7 mouse cellular contexts compared by ENCODE assay signal in the genomic region with DNA sequence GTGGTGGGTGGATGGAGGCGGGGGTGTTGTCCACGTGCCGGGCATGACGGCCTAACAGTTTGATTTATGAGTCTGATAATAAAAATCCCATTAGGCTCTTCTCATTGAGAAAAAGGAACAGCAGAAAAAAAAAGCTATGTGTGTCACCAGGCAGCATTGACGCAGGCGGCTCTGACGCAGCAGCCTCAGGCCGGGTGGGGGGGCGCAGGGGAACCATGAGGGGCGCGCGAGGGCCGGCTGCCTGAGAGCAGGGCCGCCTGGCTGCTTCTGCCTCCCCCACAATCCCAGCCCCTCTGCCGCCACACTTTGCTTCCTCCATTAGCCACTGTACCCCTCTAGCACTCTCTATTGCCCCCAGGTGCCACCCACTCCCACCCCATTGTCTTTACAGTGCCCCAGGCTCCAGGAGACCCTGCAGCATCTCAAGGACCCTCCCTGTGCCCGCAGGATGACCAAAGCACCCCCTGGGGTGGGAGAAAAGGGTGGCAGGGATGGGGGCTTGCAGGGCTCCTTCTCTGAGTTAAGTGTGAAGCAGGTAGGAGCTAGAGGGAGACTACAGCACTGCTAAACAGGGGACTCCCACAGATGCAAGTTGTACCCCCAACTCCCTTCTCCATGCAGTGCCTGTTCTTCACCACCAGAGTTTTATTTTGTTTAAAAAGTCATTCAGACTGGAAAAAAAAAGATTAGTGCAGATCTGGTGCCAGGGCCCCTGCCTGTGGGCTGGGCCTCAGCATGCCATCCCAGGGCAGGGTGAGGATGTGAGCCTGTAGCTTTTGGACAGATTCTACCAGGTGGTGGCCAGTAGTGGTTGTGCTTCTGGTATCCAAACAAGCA. TPM values are rescaled to one million over a fixed set of nuclear protein-coding genes. Genes with fewer than 3 reads are reported as not detected.
DNase-seq lines count a peak whose midpoint lies in the region; ATAC-seq lines count a peak whose summit lies in the region.

No protein-coding gene starts in this region.

- peaks cover 22% of the 10 kb centered on the region for H3K4me1 ChIP-seq in intestine, embryonic 15.5 days (replicated peaks)

- ATAC-seq in intestine, embryonic 15.5 days, result peak; percentile 86

- no peaks in the 10 kb centered on the region for H3K9me3 ChIP-seq in intestine, embryonic 15.5 days

- peak overlapping the region; percentile 21; the same call in 1 of the 2 replicates for H3K9ac ChIP-seq in intestine, embryonic 15.5 days

- H3K36me3 ChIP-seq in intestine, embryonic 15.5 days, result no peaks in the 10 kb centered on the region

- no peak overlapping the region for H3K27ac ChIP-seq in intestine, embryonic 15.5 days

- 1% methylated on average over 16 of the region's 16 CpGs for WGBS in intestine, embryonic 15.5 days

- intact Hi-C loops in left cerebral cortex, postnatal 36 days (cut with DNase I), result loop anchor here (1.0 to 2.0 kb wide), 2 partner anchors 16 to 22 kb away; no protein-coding TSS in a partner anchor

- peak overlapping the region; percentile 23 for H3K4me2 ChIP-seq in intestine, embryonic 15.5 days (replicated peaks)

- H3K27me3 ChIP-seq in intestine, embryonic 15.5 days (replicated peaks), result peaks cover 15% of the 10 kb centered on the region; the same call in 1 of the 2 replicates

- no peak overlapping the region for H3K4me3 ChIP-seq in intestine, embryonic 15.5 days (replicated peaks)

- peak; percentile 93 for DNase-seq in brain, adult 2 months (ENCODE audit: low read depth, low spot score)
- DNase-seq in embryo, embryonic 9.5 days (ENCODE audit: extremely low spot score), result peak; percentile 86
- peak; percentile 98 for DNase-seq in heart, adult 11 months
- peak; percentile 66 to 75 for DNase-seq in left cerebral cortex, postnatal 36 days (ENCODE audit: low spot score in 2 of 2)
- DNase-seq in neural tube, embryonic 10.5 days (ENCODE audit: extremely low spot score, low spot score), result peak; percentile 91
- DNase-seq in thymus, postnatal 10 days (ENCODE audit: low spot score in 2 of 2), result peak; percentile 60 to 76

RNA-seq across cellular contexts. Expression of gene Pde10a, which starts 16.6 kb away (rescaled TPM):
- 1.4 and 1.5 TPM in 2 replicates for polyA plus RNA-seq in intestine, embryonic 15.5 days (2015; fragmentation: Nextera tagmentation; extraction: Ambion mirVana)
- total RNA-seq in left cerebral cortex, postnatal 36 days (2021), result 100 to 1,000 TPM in 1 of 2 experiments, 10 to 100 TPM in 1; 75.0 to 128 TPM

RNA-seq across cellular contexts. Expression of gene Gm17087, which starts 58.2 kb away (rescaled TPM):
- not detected in 2 replicates for polyA plus RNA-seq in intestine, embryonic 15.5 days (2015; fragmentation: Nextera tagmentation; extraction: Ambion mirVana)
- not detected for total RNA-seq in left cerebral cortex, postnatal 36 days (2021)
